Mouse (Mus musculus): Measurements from ENCODE around the gene Prkg1. TPM values are rescaled to one million over a fixed set of nuclear protein-coding genes. Genes with fewer than 3 reads are reported as not detected.

Prkg1 gene
- polyA plus RNA-seq, 1 experiment from 2014 or later, result 9.1 TPM

- H3K27ac ChIP-seq, result no peak overlapping the region
- no peaks in the 10 kb centered on the region for H3K36me3 ChIP-seq
- no peaks in the 10 kb centered on the region for H3K9me3 ChIP-seq
- 83% methylated on average over 2 of the region's 2 CpGs for WGBS
- H3K4me2 ChIP-seq (replicated peaks), result no peak overlapping the region
- H3K27me3 ChIP-seq (replicated peaks), result no peaks in the 10 kb centered on the region
- ATAC-seq, result no peak
- H3K4me1 ChIP-seq (replicated peaks), result no peaks in the 10 kb centered on the region
- no peak overlapping the region for H3K4me3 ChIP-seq (replicated peaks)
- no peak overlapping the region for H3K9ac ChIP-seq
Observed at GRCm38 (mm10) chr19:31040948-31041847, 723.6 kb downstream of the Prkg1 start.

- H3K4me2 ChIP-seq (replicated peaks), result no peak overlapping the region
- H3K9ac ChIP-seq, result no peak overlapping the region
- no peak overlapping the region for H3K27ac ChIP-seq
- 75% methylated on average over 3 of the region's 3 CpGs for WGBS
- no peaks in the 10 kb centered on the region for H3K36me3 ChIP-seq
- no peak overlapping the region for H3K4me3 ChIP-seq (replicated peaks)
- H3K27me3 ChIP-seq (replicated peaks), result no peaks in the 10 kb centered on the region
- H3K9me3 ChIP-seq, result no peaks in the 10 kb centered on the region
- H3K4me1 ChIP-seq (replicated peaks), result no peaks in the 10 kb centered on the region
- ATAC-seq, result no peak
Observed at GRCm38 (mm10) chr19:31038951-31039350, 725.9 kb downstream of the Prkg1 start.

GRCm38 (mm10) chr19:31031596-31031995 lies 733.2 kb downstream of the Prkg1 start:
- Histone ChIP-seq H3K27me3 (replicated peaks) (no peaks in the 10 kb centered on the region), H3K4me3 (replicated peaks) (no peak overlapping the region), H3K4me1 (replicated peaks) (no peaks in the 10 kb centered on the region), H3K27ac (no peak overlapping the region), H3K9me3 (no peaks in the 10 kb centered on the region), H3K4me2 (replicated peaks) (no peak overlapping the region), H3K36me3 (no peaks in the 10 kb centered on the region), H3K9ac (no peak overlapping the region)
- 88% methylated on average over 6 of the region's 6 CpGs for WGBS
- no peak for ATAC-seq

DNA sequence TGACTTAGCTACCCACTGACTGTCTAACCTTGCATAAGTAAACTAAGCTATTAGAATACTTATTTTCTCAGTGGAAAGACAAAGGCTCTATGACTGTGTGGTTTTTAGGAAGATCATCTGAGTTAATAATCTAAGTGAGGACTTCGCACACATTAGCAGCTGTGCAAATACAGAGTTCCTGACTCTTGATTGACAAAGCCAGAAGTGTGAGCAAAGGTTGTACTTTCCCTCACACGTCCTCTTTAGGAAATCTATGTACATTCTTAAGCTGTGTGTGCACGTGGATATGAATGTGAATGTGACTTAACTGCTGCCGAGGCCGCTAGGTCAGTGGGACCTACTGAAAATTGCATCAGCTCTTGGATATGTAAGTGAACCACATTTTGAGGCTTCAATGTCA lies 738.0 kb downstream of the Prkg1 start:
- Histone ChIP-seq H3K4me2 (replicated peaks) (no peak overlapping the region), H3K4me1 (replicated peaks) (no peaks in the 10 kb centered on the region), H3K9ac (no peak overlapping the region), H3K9me3 (no peaks in the 10 kb centered on the region), H3K4me3 (replicated peaks) (no peak overlapping the region), H3K36me3 (no peaks in the 10 kb centered on the region), H3K27ac (no peak overlapping the region), H3K27me3 (replicated peaks) (no peaks in the 10 kb centered on the region)
- WGBS, result 72% methylated on average over 5 of the region's 5 CpGs
- no peak for ATAC-seq

GRCm38 (mm10) chr19:31011528-31012133 lies 753.2 kb downstream of the Prkg1 start:
- no peaks in the 10 kb centered on the region for H3K9me3 ChIP-seq
- no peak for ATAC-seq
- WGBS, result 89% methylated on average over 3 of the region's 3 CpGs
- H3K27me3 ChIP-seq (replicated peaks), result no peaks in the 10 kb centered on the region
- H3K4me3 ChIP-seq (replicated peaks), result no peak overlapping the region
- no peak overlapping the region for H3K9ac ChIP-seq
- no peak overlapping the region for H3K27ac ChIP-seq
- no peak overlapping the region for H3K4me2 ChIP-seq (replicated peaks)
- no peaks in the 10 kb centered on the region for H3K4me1 ChIP-seq (replicated peaks)
- H3K36me3 ChIP-seq, result no peaks in the 10 kb centered on the region

DNA sequence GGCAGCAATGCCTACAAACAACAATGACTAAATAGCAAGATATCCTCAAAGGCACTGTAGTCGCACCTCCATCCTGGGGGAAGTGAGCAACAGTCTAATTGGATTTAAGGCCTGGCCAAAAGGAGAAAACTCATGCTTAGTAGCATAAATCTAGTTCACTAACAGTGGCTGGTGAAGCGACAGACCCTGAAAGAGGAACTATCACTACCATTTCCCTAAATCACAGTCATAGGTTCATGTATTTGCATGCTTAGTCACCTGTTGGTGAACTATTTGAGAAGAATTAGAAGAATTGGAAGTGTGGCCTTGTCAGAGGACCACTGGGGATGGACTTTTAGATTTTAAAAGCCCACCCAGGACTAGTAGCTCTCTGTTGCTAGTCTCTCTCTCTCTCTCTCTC lies 766.3 kb downstream of the Prkg1 start:
- no peaks in the 10 kb centered on the region for H3K4me1 ChIP-seq (replicated peaks)
- no peak overlapping the region for H3K9ac ChIP-seq
- no peak overlapping the region for H3K27ac ChIP-seq
- no peaks in the 10 kb centered on the region for H3K9me3 ChIP-seq
- no peak overlapping the region for H3K4me2 ChIP-seq (replicated peaks)
- H3K36me3 ChIP-seq, result no peaks in the 10 kb centered on the region
- ATAC-seq, result no peak
- no peak overlapping the region for H3K4me3 ChIP-seq (replicated peaks)
- no peaks in the 10 kb centered on the region for H3K27me3 ChIP-seq (replicated peaks)
- 88% methylated on average over 2 of the region's 2 CpGs for WGBS

- no peak for ATAC-seq
- no peak overlapping the region for H3K27ac ChIP-seq
- no peak overlapping the region for H3K4me2 ChIP-seq (replicated peaks)
- no peaks in the 10 kb centered on the region for H3K9me3 ChIP-seq
- no peaks in the 10 kb centered on the region for H3K36me3 ChIP-seq
- H3K9ac ChIP-seq, result no peak overlapping the region
- H3K27me3 ChIP-seq (replicated peaks), result no peaks in the 10 kb centered on the region
- WGBS, result 77% methylated on average over 4 of the region's 4 CpGs
- no peak overlapping the region for H3K4me3 ChIP-seq (replicated peaks)
- no peaks in the 10 kb centered on the region for H3K4me1 ChIP-seq (replicated peaks)
Observed at GRCm38 (mm10) chr19:30990390-30990789, 774.4 kb downstream of the Prkg1 start.

GRCm38 (mm10) chr19:30982436-30982835 lies 782.4 kb downstream of the Prkg1 start:
- 91% methylated on average over 4 of the region's 4 CpGs for WGBS

DNA sequence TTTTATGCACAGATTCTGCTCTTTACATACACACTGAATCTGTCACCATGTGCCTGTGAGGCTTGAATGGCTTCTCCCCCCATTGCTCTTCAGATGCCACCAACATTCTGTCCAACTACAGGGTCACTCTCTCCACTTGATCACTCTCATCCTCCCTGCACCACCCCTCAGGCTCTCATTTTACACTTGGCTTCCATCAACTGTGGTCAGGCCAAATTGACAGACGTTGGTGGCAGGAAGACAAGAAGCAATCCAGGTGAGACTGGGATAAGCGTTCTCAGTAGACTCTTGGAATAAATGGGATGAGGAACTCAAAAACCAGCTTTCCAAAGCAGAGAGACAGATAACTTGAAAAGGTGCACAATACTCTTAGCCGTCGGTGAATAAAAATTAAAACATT lies 786.7 kb downstream of the Prkg1 start:
- Histone ChIP-seq H3K27ac (no peak overlapping the region), H3K27me3 (replicated peaks) (no peaks in the 10 kb centered on the region), H3K9ac (no peak overlapping the region), H3K4me3 (replicated peaks) (no peak overlapping the region), H3K4me1 (replicated peaks) (no peaks in the 10 kb centered on the region), H3K4me2 (replicated peaks) (no peak overlapping the region), H3K9me3 (no peaks in the 10 kb centered on the region), H3K36me3 (no peaks in the 10 kb centered on the region)
- no peak for ATAC-seq
- 90% methylated on average over 4 of the region's 4 CpGs for WGBS

More at GRCm38 (mm10) chr19:30982436-30982835, 782.4 kb downstream of the Prkg1 start:
- H3K4me2 ChIP-seq (replicated peaks), result no peak overlapping the region
- ATAC-seq, result no peak
- H3K4me3 ChIP-seq (replicated peaks), result no peak overlapping the region
- no peak overlapping the region for H3K9ac ChIP-seq
- H3K4me1 ChIP-seq (replicated peaks), result no peaks in the 10 kb centered on the region
- H3K27me3 ChIP-seq (replicated peaks), result no peaks in the 10 kb centered on the region
- no peaks in the 10 kb centered on the region for H3K36me3 ChIP-seq
- H3K27ac ChIP-seq, result no peak overlapping the region
- no peaks in the 10 kb centered on the region for H3K9me3 ChIP-seq

DNA sequence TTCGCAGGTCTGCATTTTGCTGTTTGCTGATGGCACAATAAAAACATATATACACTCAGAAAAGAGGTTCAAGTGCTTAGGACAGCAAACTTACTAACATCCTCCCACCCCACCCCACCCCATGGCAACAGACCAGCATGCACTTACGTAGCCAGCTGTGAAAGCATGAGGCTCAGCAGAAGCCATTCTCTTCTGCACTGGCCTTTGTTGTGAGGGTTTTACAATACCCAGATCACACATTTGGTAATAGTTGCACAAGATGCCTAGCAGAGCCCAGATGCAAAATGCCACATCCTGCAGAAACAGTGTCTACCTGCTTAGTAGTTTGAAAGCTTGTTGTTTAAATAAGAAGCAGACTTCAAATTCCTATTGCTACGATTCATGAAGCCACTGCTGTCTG lies 814.2 kb downstream of the Prkg1 start:
- Histone ChIP-seq H3K36me3 (no peaks in the 10 kb centered on the region), H3K4me2 (replicated peaks) (no peak overlapping the region), H3K9ac (no peak overlapping the region), H3K9me3 (no peaks in the 10 kb centered on the region), H3K4me3 (replicated peaks) (no peak overlapping the region), H3K27me3 (replicated peaks) (no peaks in the 10 kb centered on the region), H3K27ac (no peak overlapping the region), H3K4me1 (replicated peaks) (no peaks in the 10 kb centered on the region)
- ATAC-seq, result no peak
- WGBS, result 59% methylated on average over 3 of the region's 3 CpGs

GRCm38 (mm10) chr19:30948202-30948601 lies 816.6 kb downstream of the Prkg1 start:
- no peak for ATAC-seq
- Histone ChIP-seq H3K36me3 (no peaks in the 10 kb centered on the region), H3K4me2 (replicated peaks) (no peak overlapping the region)

GRCm38 (mm10) chr19:30942369-30942992 lies 822.4 kb downstream of the Prkg1 start:
- ATAC-seq, result no peak
- Histone ChIP-seq H3K9ac (no peak overlapping the region), H3K36me3 (no peaks in the 10 kb centered on the region), H3K4me1 (replicated peaks) (no peaks in the 10 kb centered on the region), H3K4me3 (replicated peaks) (no peak overlapping the region), H3K9me3 (no peaks in the 10 kb centered on the region), H3K27me3 (replicated peaks) (no peaks in the 10 kb centered on the region), H3K27ac (no peak overlapping the region), H3K4me2 (replicated peaks) (no peak overlapping the region)
- 31% methylated on average over 5 of the region's 5 CpGs for WGBS

More at GRCm38 (mm10) chr19:30948202-30948601, 816.6 kb downstream of the Prkg1 start:
- no peaks in the 10 kb centered on the region for H3K9me3 ChIP-seq
- no peaks in the 10 kb centered on the region for H3K27me3 ChIP-seq (replicated peaks)
- H3K27ac ChIP-seq, result no peak overlapping the region
- no peak overlapping the region for H3K4me3 ChIP-seq (replicated peaks)
- 50% methylated on average over 1 of the region's 1 CpGs for WGBS
- H3K9ac ChIP-seq, result no peak overlapping the region
- no peaks in the 10 kb centered on the region for H3K4me1 ChIP-seq (replicated peaks)

Data from intestine, embryonic 15.5 days (tissue).